Mouse (Mus musculus): ENCODE measurements around the gene Rptor. TPM values are rescaled to one million over a fixed set of nuclear protein-coding genes. Genes with fewer than 3 reads are reported as not detected.

Gene Rptor
- total and polyA plus RNA-seq, 3 experiments = 33.9 to 34.9 TPM; not detected in 1

GRCm38 (mm10) chr11:119942727-119943427 lies 340.2 kb downstream of the Rptor start, which contains the start of gene Baiap2:
TSS of gene Baiap2 (plus strand) at chr11:119942763.
- Histone ChIP-seq H3K27ac (ENCODE audit: control insufficient read depth, low read depth, low read length) (peak within 1 kb of the TSS; percentile 59), H3K4me1 (ENCODE audit: control insufficient read depth in 1 of 2, insufficient read depth in 2 of 2, low read length in 2 of 2) (peaks cover 6 to 23% of the 10 kb centered on the region in 2 experiments; a peak in 3 of 4 replicates), H3K36me3 (ENCODE audit: control insufficient read depth in 1 of 2, insufficient read depth in 2 of 2, low read length in 2 of 2) (peaks cover 0 to 15% of the 10 kb centered on the region in 2 experiments; a peak in 2 of 4 replicates), H3K4me3 (ENCODE audit: control insufficient read depth in 1 of 2, insufficient read depth in 1 of 2, low read depth in 2 of 2, low read length in 2 of 2) (peak within 1 kb of the TSS; percentile 78 to 80), H3K9ac (ENCODE audit: control insufficient read depth, low read depth, low read length, poor library complexity, severe bottlenecking) (peak within 1 kb of the TSS; percentile 78), H3K79me2 (ENCODE audit: control insufficient read depth, insufficient read depth, low read length, poor library complexity) (peaks cover 24% of the 10 kb centered on the region), H3K9me3 (replicated peaks; ENCODE audit: insufficient read depth, low read length) (no peaks in the 10 kb centered on the region), H3K27me3 (ENCODE audit: control insufficient read depth in 1 of 2, insufficient read depth in 2 of 2, low read length in 2 of 2) (no peaks in the 10 kb centered on the region)
- DNase-seq (ENCODE audit: low read depth, low spot score) = peak; percentile 99
- TF ChIP-seq RCOR1 (IDR thresholded peaks at IDR 0.05; ENCODE audit: low read depth, low read length) (no peak), ZMIZ1 (IDR thresholded peaks at IDR 0.05; ENCODE audit: low read depth, low read length) (peak; percentile 99), ZKSCAN1 (IDR thresholded peaks at IDR 0.05; ENCODE audit: low read depth, low read length) (no peak), MAZ (IDR thresholded peaks at IDR 0.05; ENCODE audit: low read depth, low read length) (peak; percentile 81), SIN3A (IDR thresholded peaks at IDR 0.05; ENCODE audit: low read length) (peak; percentile 74), BHLHE40 (IDR thresholded peaks at IDR 0.05; ENCODE audit: borderline replicate concordance, low read depth, low read length) (no peak), SMC3 (IDR thresholded peaks at IDR 0.05; ENCODE audit: low read depth, low read length) (no peak), ZNF384 (IDR thresholded peaks at IDR 0.05; ENCODE audit: low read depth, low read length) (no peak), EP300 (IDR thresholded peaks at IDR 0.05; ENCODE audit: low read depth in 1 of 2, low read length in 2 of 2) (peak in 1 of 2 experiments; percentile 6; a peak in 2 of 4 replicates), ZC3H11A (IDR thresholded peaks at IDR 0.05; ENCODE audit: low read depth, low read length) (no peak), TAL1 (IDR thresholded peaks at IDR 0.05; ENCODE audit: low read length) (no peak), E2F4 (IDR thresholded peaks at IDR 0.05; ENCODE audit: borderline replicate concordance, low read depth, low read length) (no peak), USF1 (IDR thresholded peaks at IDR 0.05; ENCODE audit: low read depth, low read length) (no peak), RAD21 (IDR thresholded peaks at IDR 0.05; ENCODE audit: low read depth, low read length) (no peak), MAFK (IDR thresholded peaks at IDR 0.05; ENCODE audit: borderline replicate concordance, low read depth, low read length) (no peak), CTCF (IDR thresholded peaks at IDR 0.05 in 2 of 3, conservative IDR thresholded peaks at IDR 0.05 in 1 of 3; ENCODE audit: control insufficient read depth in 1 of 3, insufficient read depth in 1 of 3, low read depth in 2 of 3, low read length in 3 of 3, poor library complexity in 1 of 3, severe bottlenecking in 1 of 3) (no peak), NRF1 (IDR thresholded peaks at IDR 0.05; ENCODE audit: insufficient read depth, low read depth, low read length, poor library complexity, severe bottlenecking) (peak; percentile 51), CHD1 (IDR thresholded peaks at IDR 0.05; ENCODE audit: low read depth, low read length) (no peak), MXI1 (IDR thresholded peaks at IDR 0.05; ENCODE audit: low read depth, low read length) (peak; percentile 58; the same call in 1 of the 2 replicates), MYC (IDR thresholded peaks at IDR 0.05; ENCODE audit: low read depth, low read length) (no peak), JUND (IDR thresholded peaks at IDR 0.05; ENCODE audit: low read depth, low read length) (no peak), UBTF (IDR thresholded peaks at IDR 0.05; ENCODE audit: borderline replicate concordance, insufficient read depth, low read depth, low read length) (no peak), KAT2A (conservative IDR thresholded peaks at IDR 0.05; ENCODE audit: low read depth, low read length) (no peak), POLR2A (IDR thresholded peaks at IDR 0.05; ENCODE audit: control insufficient read depth in 1 of 2, insufficient read depth in 1 of 2, low read depth in 1 of 2, low read length in 2 of 2, poor library complexity in 1 of 2) (peak; percentile 99 to 100), CHD2 (IDR thresholded peaks at IDR 0.05; ENCODE audit: low read length) (no peak), ELF1 (IDR thresholded peaks at IDR 0.05; ENCODE audit: low read depth, low read length) (peak; percentile 6; the same call in 1 of the 2 replicates), HCFC1 (IDR thresholded peaks at IDR 0.05; ENCODE audit: low read depth, low read length) (peak; percentile 54), TCF12 (IDR thresholded peaks at IDR 0.05; ENCODE audit: low read depth, low read length) (peak; percentile 28; the same call in 1 of the 2 replicates), MYB (IDR thresholded peaks at IDR 0.05; ENCODE audit: low read depth, low read length) (no peak), MAX (IDR thresholded peaks at IDR 0.05; ENCODE audit: low read length) (no peak), USF2 (IDR thresholded peaks at IDR 0.05; ENCODE audit: borderline replicate concordance in 1 of 2, insufficient read depth in 1 of 2, low read depth in 1 of 2, low read length in 2 of 2) (no peak), ETS1 (IDR thresholded peaks at IDR 0.05; ENCODE audit: low read depth, low read length) (peak; percentile 21; the same call in 1 of the 2 replicates), GATA1 (IDR thresholded peaks at IDR 0.05; ENCODE audit: low read depth, low read length) (no peak), NELFE (IDR thresholded peaks at IDR 0.05; ENCODE audit: low read depth, low read length) (peak; percentile 99), TBP (IDR thresholded peaks at IDR 0.05; ENCODE audit: low read depth, low read length) (peak; percentile 97), POLR2AphosphoS5 (IDR thresholded peaks at IDR 0.05; ENCODE audit: borderline replicate concordance, low read depth, low read length) (0 out of 2 replicates have a peak, but pooled peaks have one; percentile 75)

All from MEL (cell line).